Mouse (Mus musculus) forebrain, embryonic 16.5 days (tissue): ENCODE results near the gene Cpvl. TPM values are rescaled to one million over a fixed set of nuclear protein-coding genes. Genes with fewer than 3 reads are reported as not detected.

ENCODE experiments used
- ATAC-seq: fragments of 200-750 bp; cut with Nextera tagmentation; 2 replicates; pipeline ENCODE4 v1.8.0; 2017; ENCODE audit warnings: mild to moderate bottlenecking, moderate library complexity
- H3K27ac ChIP-seq: fragments of 300-500 bp; sonication (generic); 2 replicates; pipeline ENCODE4 v1.5.1; 2014; ENCODE audit warnings: low read length, control low read depth
- H3K27me3 ChIP-seq: fragments of 300-500 bp; sonication (generic); replicated peaks from 2 replicates; pipeline ENCODE4 v1.6.1; 2014; ENCODE audit warnings: low read length; ENCODE audit not compliant: control insufficient read depth, insufficient read depth
- H3K36me3 ChIP-seq: fragments of 300-500 bp; sonication (generic); 2 replicates; pipeline ENCODE4 v1.6.1; 2014; ENCODE audit not compliant: control insufficient read depth, insufficient read depth
- H3K4me1 ChIP-seq: fragments of 300-500 bp; sonication (generic); replicated peaks from 2 replicates; pipeline ENCODE4 v1.6.1; 2014; ENCODE audit warnings: low read length; ENCODE audit not compliant: control insufficient read depth, insufficient read depth
- H3K4me2 ChIP-seq: fragments of 300-500 bp; sonication (generic); 2 replicates; pipeline ENCODE4 v1.6.1; 2014; ENCODE audit warnings: mild to moderate bottlenecking, low read length, control low read depth
- H3K4me3 ChIP-seq: fragments of 300-500 bp; sonication (generic); replicated peaks from 2 replicates; pipeline ENCODE4 v1.5.1; 2014; ENCODE audit warnings: mild to moderate bottlenecking, low read length, control low read depth
- H3K9ac ChIP-seq: fragments of 300-500 bp; sonication (generic); replicated peaks from 2 replicates; pipeline ENCODE4 v1.6.1; 2014; ENCODE audit warnings: low read depth, low read length, control low read depth
- H3K9me3 ChIP-seq: fragments of 300-500 bp; sonication (generic); 2 replicates; pipeline ENCODE4 v1.6.1; 2016; ENCODE audit warnings: low read length; ENCODE audit not compliant: control insufficient read depth
- WGBS: fragments of 180-500 bp; shearing (Covaris S2); extraction: QIAGEN DNeasy Blood & Tissue Kit; methylation state at CpG from one replicate; pipeline ENCODE4 v1.1.7; 2014; 5-methylcytosine and 5-hydroxymethylcytosine counted together
- polyA plus RNA-seq: library from polyadenylated mRNA; unstranded; fragments of >200 nt; fragmentation: Nextera tagmentation; extraction: Ambion mirVana; gene quantifications from 2 replicates; pipeline ENCODE4 v1.2.1, GENCODE M21; 2015

Gene Cpvl
- polyA plus RNA-seq = not detected in 2 replicates

GRCm38 (mm10) chr6:53978571-53978970 is at the start of gene Cpvl:
TSS of gene Cpvl (minus strand) at chr6:53978671.
- no peaks in the 10 kb centered on the region for H3K9me3 ChIP-seq
- no peak within 1 kb of the TSS for H3K4me3 ChIP-seq
- no peak within 1 kb of the TSS for H3K9ac ChIP-seq
- no peak within 1 kb of the TSS for H3K4me2 ChIP-seq
- no peak within 1 kb of the TSS for H3K27ac ChIP-seq
- no peak for ATAC-seq
- H3K36me3 ChIP-seq = no peaks in the 10 kb centered on the region
- WGBS = 90% methylated on average over 5 of the region's 5 CpGs
- H3K4me1 ChIP-seq = peaks cover 6% of the 10 kb centered on the region
- no peaks in the 10 kb centered on the region for H3K27me3 ChIP-seq

- no peaks in the 10 kb centered on the region for H3K4me1 ChIP-seq
- no peaks in the 10 kb centered on the region for H3K27me3 ChIP-seq
- WGBS = 94% methylated on average over 5 of the region's 5 CpGs
- no peaks in the 10 kb centered on the region for H3K36me3 ChIP-seq
- H3K9me3 ChIP-seq = no peaks in the 10 kb centered on the region
- H3K27ac ChIP-seq = no peak overlapping the region
- no peak overlapping the region for H3K9ac ChIP-seq
- no peak overlapping the region for H3K4me3 ChIP-seq
- no peak overlapping the region for H3K4me2 ChIP-seq
- ATAC-seq = no peak
These were observed 45.4 kb upstream of the Cpvl start for GRCm38 (mm10) chr6:54023846-54024245.

- H3K4me2 ChIP-seq = no peak overlapping the region
- H3K27me3 ChIP-seq = no peaks in the 10 kb centered on the region
- H3K4me3 ChIP-seq = no peak overlapping the region
- no peak for ATAC-seq
- 61% methylated on average over 15 of the region's 15 CpGs for WGBS
- H3K27ac ChIP-seq = no peak overlapping the region
- H3K4me1 ChIP-seq = no peaks in the 10 kb centered on the region
- H3K9me3 ChIP-seq = no peaks in the 10 kb centered on the region
- no peaks in the 10 kb centered on the region for H3K36me3 ChIP-seq
- H3K9ac ChIP-seq = no peak overlapping the region
These were observed 42.8 kb upstream of the Cpvl start for GRCm38 (mm10) chr6:54021123-54021789.

- no peaks in the 10 kb centered on the region for H3K36me3 ChIP-seq
- H3K9ac ChIP-seq = no peak overlapping the region
- no peaks in the 10 kb centered on the region for H3K27me3 ChIP-seq
- WGBS = 84% methylated on average over 5 of the region's 5 CpGs
- no peak overlapping the region for H3K27ac ChIP-seq
- no peak for ATAC-seq
- no peak overlapping the region for H3K4me2 ChIP-seq
- no peaks in the 10 kb centered on the region for H3K4me1 ChIP-seq
- no peaks in the 10 kb centered on the region for H3K9me3 ChIP-seq
- H3K4me3 ChIP-seq = no peak overlapping the region
These were observed 40.4 kb upstream of the Cpvl start for GRCm38 (mm10) chr6:54018861-54019260.

GRCm38 (mm10) chr6:54018038-54018437 is 39.6 kb upstream of the Cpvl start:
- no peak for ATAC-seq
- Histone ChIP-seq H3K9ac (no peak overlapping the region), H3K36me3 (no peaks in the 10 kb centered on the region), H3K4me1 (no peaks in the 10 kb centered on the region), H3K4me3 (no peak overlapping the region), H3K9me3 (no peaks in the 10 kb centered on the region), H3K27me3 (no peaks in the 10 kb centered on the region), H3K27ac (no peak overlapping the region), H3K4me2 (no peak overlapping the region)
- 84% methylated on average over 2 of the region's 2 CpGs for WGBS

- H3K9ac ChIP-seq = no peak overlapping the region
- no peaks in the 10 kb centered on the region for H3K9me3 ChIP-seq
- H3K4me3 ChIP-seq = no peak overlapping the region
- no peaks in the 10 kb centered on the region for H3K36me3 ChIP-seq
- peaks cover 8% of the 10 kb centered on the region; the same call in 1 of the 2 replicates for H3K4me1 ChIP-seq
- ATAC-seq = no peak
- no peak overlapping the region for H3K27ac ChIP-seq
- WGBS = 86% methylated on average over 1 of the region's 1 CpGs
- H3K27me3 ChIP-seq = no peaks in the 10 kb centered on the region
- no peak overlapping the region for H3K4me2 ChIP-seq
These were observed 33.7 kb upstream of the Cpvl start for GRCm38 (mm10) chr6:54012163-54012562.

- Histone ChIP-seq H3K27me3 (no peaks in the 10 kb centered on the region), H3K27ac (no peak overlapping the region), H3K4me1 (peaks cover 8% of the 10 kb centered on the region; the same call in 1 of the 2 replicates), H3K4me2 (no peak overlapping the region), H3K9ac (no peak overlapping the region), H3K9me3 (no peaks in the 10 kb centered on the region), H3K36me3 (no peaks in the 10 kb centered on the region), H3K4me3 (no peak overlapping the region)
- no peak for ATAC-seq
- 50% methylated on average over 9 of the region's 9 CpGs for WGBS
These were observed 31.9 kb upstream of the Cpvl start for GRCm38 (mm10) chr6:54010362-54010761.

GRCm38 (mm10) chr6:54009293-54009692 is 30.8 kb upstream of the Cpvl start:
- peaks cover 8% of the 10 kb centered on the region; the same call in 1 of the 2 replicates for H3K4me1 ChIP-seq
- no peak overlapping the region for H3K4me3 ChIP-seq
- no peak overlapping the region for H3K4me2 ChIP-seq
- H3K27me3 ChIP-seq = no peaks in the 10 kb centered on the region
- H3K9ac ChIP-seq = no peak overlapping the region
- no peaks in the 10 kb centered on the region for H3K36me3 ChIP-seq
- WGBS = 27% methylated on average over 4 of the region's 4 CpGs
- ATAC-seq = no peak
- H3K9me3 ChIP-seq = no peaks in the 10 kb centered on the region
- H3K27ac ChIP-seq = no peak overlapping the region

- H3K4me3 ChIP-seq = no peak overlapping the region
These were observed 30.1 kb upstream of the Cpvl start for GRCm38 (mm10) chr6:54008448-54009120.

More at GRCm38 (mm10) chr6:54008448-54009120, 30.1 kb upstream of the Cpvl start:
- Histone ChIP-seq H3K4me1 (peaks cover 8% of the 10 kb centered on the region; the same call in 1 of the 2 replicates), H3K27ac (peak overlapping the region; percentile 20), H3K27me3 (no peaks in the 10 kb centered on the region), H3K9me3 (no peaks in the 10 kb centered on the region), H3K36me3 (no peaks in the 10 kb centered on the region), H3K4me2 (peak overlapping the region; percentile 29), H3K9ac (no peak overlapping the region)
- peak; percentile 20; the same call in 1 of the 2 replicates for ATAC-seq
- WGBS = 49% methylated on average over 16 of the region's 16 CpGs
